Mouse (Mus musculus) cerebellum, adult 18-20 months (tissue): ENCODE results near the gene Slc4a8.

Experiments
- DNase-seq, 2 experiments: peaks; one replicate each; pipeline ENCODE4 v3.0.0; 2021

The Slc4a8 gene

GRCm38 (mm10) chr15:100832784-100833183 lies 71.2 kb downstream of the Slc4a8 start:
- no peak for DNase-seq

- DNase-seq, result no peak
Measured at GRCm38 (mm10) chr15:100836729-100837128, 75.2 kb downstream of the Slc4a8 start.

GRCm38 (mm10) chr15:100838607-100839207 lies 77.2 kb downstream of the Slc4a8 start:
- DNase-seq, result peak; percentile 78 to 82

GRCm38 (mm10) chr15:100844336-100844735 lies 82.8 kb downstream of the Slc4a8 start:
- no peak for DNase-seq

GRCm38 (mm10) chr15:100845049-100845879 lies 83.7 kb downstream of the Slc4a8 start:
- peak; percentile 51 to 56 for DNase-seq

DNA sequence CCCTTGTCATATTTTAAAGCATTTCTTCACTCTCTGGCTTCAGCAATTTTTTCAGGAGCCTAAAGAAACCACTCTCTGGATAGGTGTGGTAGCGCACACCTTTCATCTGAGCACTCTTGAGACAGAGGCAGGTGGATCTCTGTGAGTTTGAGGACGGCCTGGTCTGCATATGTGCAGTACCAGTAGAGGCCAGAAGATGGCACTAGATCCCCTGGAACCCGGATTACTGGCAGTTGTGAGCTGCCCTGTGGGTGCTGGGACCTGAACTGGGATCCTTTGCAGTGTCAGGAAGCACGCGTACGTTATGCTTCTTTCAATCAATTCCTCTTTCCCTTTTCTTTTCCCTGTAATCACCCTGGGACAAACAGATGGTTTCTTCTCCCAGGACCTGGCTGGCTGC lies 85.6 kb downstream of the Slc4a8 start:
- no peak for DNase-seq

DNA sequence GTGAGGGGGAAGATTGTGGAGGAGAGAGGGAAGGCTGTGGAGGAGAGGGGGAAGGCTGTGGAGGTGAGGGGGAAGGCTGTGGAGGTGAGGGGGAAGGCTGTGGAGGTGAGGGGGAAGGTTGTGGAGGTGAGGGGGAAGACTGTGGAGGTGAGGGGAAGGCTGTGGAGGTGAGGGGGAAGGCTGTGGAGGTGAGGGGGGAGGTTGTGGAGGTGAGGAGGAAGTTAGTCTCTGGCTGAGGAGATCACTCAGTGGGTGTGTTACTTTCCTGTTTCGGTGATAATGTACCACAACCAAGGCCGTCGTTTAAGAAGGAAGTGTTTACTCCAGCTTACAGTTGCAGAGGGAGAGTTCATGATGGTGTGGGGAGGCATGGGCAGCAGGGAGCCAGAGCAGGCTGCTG lies 96.0 kb downstream of the Slc4a8 start:
- no peak for DNase-seq

DNA sequence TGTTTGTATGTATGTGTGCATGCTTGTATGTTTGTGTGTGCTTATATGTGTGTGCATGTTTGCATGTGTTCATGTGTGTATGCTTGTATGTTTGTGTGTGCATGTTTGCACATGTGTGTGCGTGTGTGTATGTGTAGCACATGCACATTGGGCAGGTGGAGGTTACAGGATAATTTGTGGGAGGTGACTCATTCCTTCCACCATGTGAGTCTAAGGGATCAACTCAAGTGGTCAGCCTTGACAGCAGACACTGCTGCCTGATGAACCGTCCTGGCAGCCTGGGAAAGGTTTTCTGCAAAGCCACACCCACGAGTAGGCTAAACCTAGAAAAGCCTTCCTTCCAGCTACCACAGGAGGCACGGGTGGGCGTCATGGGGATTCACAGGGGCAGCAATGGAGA lies 99.3 kb downstream of the Slc4a8 start:
- no peak for DNase-seq

DNA sequence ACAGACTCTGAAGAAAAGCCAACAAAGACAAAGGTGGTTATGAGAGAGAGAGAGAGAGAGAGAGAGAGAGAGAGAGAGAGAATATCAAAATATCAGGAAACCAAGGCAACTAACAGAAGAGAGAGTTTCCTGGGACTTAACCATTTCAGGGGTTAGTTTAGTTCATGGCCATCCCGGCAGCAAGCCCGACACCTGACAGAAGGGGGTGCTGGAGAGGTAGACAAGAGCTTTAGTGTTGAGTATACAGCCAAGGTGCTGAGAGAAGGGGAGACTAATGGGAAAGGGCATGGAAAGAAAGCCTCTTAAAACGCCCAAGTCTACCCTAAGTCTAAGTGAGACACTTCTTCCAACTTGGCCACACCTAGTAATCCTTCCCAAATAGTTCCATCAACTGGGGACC lies 104.0 kb downstream of the Slc4a8 start:
- peak in 1 of 2 experiments; percentile 32 for DNase-seq

GRCm38 (mm10) chr15:100869558-100869957 lies 108.0 kb downstream of the Slc4a8 start, which contains the start of gene Scn8a:
TSS of gene Scn8a (plus strand) at chr15:100869858.
- no peak for DNase-seq

DNA sequence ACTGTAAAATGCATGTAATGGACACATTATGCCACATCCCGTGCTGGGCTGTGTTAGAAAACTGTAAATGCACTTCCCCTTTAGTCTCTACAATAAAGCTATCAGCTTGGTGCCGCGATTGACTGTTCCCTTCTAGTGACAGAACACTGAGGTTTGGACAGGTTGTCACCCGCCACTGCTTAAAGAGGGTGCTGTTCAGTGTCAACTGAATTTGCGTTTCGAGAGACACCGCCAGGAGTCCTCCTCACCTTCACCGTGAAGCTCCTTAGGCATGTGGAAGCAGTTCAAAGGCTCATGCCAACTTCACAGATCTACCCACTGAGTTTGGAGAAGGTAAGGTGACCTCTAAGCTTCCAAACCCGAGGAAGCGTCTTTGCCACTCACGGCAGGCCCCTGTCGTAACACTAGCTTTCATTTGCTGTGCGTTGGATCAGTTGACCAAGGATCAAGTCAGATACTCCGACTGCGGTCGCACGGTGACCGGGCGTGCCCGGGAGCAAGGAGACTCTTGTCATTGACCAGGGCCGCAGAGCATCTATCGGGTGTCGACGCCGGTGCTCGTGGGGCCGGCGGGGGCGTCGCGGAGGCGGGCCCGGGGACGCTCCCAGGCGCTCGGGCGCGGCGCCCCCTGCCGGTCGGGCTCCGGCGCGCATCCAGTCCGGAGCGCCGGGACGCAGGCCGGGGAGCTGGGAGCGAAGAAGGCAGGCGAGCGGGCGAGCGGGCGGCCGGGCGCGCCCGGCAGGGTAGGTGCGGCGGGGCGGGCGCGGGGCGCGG lies 108.6 kb downstream of the Slc4a8 start:
- DNase-seq, result peak; percentile 83 to 97

DNA sequence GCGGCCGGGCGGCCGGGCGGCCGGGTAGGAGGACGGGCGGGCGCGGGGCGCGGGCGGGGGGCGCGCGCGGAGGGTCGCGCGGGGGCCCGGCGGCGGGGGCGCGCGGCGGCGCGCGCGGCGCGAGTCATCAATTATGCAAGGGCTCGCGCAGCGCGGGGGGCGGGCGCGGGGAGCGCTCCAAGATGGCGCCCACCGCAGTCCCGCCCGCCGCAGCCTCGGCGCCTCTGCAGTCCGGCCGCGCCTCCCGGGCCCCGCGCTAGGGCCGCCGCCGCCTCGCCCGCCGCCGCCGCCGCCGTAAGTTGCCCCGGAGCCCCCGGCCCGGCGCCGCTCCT lies 109.2 kb downstream of the Slc4a8 start:
- DNase-seq, result peak; percentile 63 to 89

DNA sequence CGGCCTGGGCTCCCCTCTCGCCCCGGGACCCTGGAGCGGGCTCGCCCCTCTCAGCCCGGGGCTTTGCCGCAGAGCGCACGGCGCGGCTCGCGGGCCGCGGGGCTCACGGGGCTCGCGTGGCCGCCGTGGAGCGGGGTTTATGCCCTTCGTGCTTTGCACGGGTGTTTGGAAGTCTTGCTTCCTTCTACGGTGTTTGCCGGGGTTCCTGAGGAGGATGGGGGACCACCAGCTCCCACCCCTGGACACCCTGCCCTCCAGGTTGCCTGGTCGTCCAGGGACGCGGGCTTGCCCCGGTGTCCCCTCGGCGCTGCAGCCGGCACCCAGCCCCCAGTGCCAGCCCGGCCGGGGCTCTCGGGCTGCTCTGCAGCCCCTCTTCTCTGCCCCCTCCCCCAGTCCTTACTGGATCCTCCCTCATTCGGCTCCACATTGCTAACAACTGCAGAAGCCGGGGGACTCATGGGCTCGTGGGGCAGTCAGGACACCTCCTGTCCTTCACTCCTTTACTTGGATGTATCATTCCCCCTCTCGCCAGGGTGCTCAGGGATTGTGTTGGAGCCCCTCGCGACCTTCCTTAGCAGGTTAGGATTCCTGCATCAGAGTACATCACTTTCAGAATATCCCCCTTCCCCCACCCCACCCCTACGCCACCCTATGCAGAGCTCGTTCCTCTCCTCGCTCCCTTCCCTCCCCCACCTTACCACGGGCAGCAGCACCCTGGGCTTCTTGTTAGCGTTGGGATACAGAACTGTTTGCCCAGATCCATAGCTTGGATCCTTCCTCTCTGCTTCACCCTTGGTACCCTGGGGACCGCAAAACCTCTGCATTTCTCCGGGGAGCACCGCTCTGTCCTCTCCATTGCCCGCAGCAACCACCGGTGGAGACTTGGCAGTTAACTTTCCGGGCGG lies 109.8 kb downstream of the Slc4a8 start:
- peak; percentile 51 to 55 for DNase-seq

- peak; percentile 65 to 69 for DNase-seq
Measured at GRCm38 (mm10) chr15:100873155-100873554, 111.6 kb downstream of the Slc4a8 start.
